Mouse (Mus musculus) neural tube, embryonic 10.5 days (tissue): ENCODE measurements around the gene Lmbr1.

Source experiments
- DNase-seq: peaks from one replicate; pipeline ENCODE4 v3.0.0-alpha.2; 2017; ENCODE audit warnings: low spot score; ENCODE audit errors: extremely low spot score

The Lmbr1 gene

GRCm38 (mm10) chr5:29253876-29254275 lies 124.3 kb downstream of the Lmbr1 start:
- no peak for DNase-seq

- no peak for DNase-seq
Measured at GRCm38 (mm10) chr5:29251496-29251873, 126.7 kb downstream of the Lmbr1 start.

- no peak for DNase-seq
Measured at GRCm38 (mm10) chr5:29250795-29251495, 127.2 kb downstream of the Lmbr1 start.

GRCm38 (mm10) chr5:29244769-29245168 lies 133.4 kb downstream of the Lmbr1 start:
- DNase-seq = no peak

GRCm38 (mm10) chr5:29238379-29238778 lies 139.8 kb downstream of the Lmbr1 start:
- DNase-seq = no peak

- no peak for DNase-seq
Measured at GRCm38 (mm10) chr5:29230481-29230880, 147.7 kb downstream of the Lmbr1 start.

GRCm38 (mm10) chr5:29224089-29224488 lies 154.1 kb downstream of the Lmbr1 start:
- DNase-seq = no peak

GRCm38 (mm10) chr5:29217997-29218396 lies 160.2 kb downstream of the Lmbr1 start:
- no peak for DNase-seq

GRCm38 (mm10) chr5:29211980-29212555 lies 166.1 kb downstream of the Lmbr1 start:
- DNase-seq = no peak

GRCm38 (mm10) chr5:29205690-29206089 lies 172.5 kb downstream of the Lmbr1 start:
- no peak for DNase-seq

GRCm38 (mm10) chr5:29199868-29200267 lies 178.3 kb downstream of the Lmbr1 start:
- DNase-seq = no peak

GRCm38 (mm10) chr5:29198960-29199488 lies 179.2 kb downstream of the Lmbr1 start:
- no peak for DNase-seq

- no peak for DNase-seq
Measured at GRCm38 (mm10) chr5:29197187-29197586, 181.0 kb downstream of the Lmbr1 start.

- DNase-seq = no peak
Measured at GRCm38 (mm10) chr5:29196264-29196658, 181.9 kb downstream of the Lmbr1 start.

- peak; percentile 94 for DNase-seq
Measured at GRCm38 (mm10) chr5:29195570-29196263, 182.5 kb downstream of the Lmbr1 start, which contains the start of gene Rnf32. Gene Rnf32, plus strand, starts transcription at chr5:29195992.

GRCm38 (mm10) chr5:29195231-29195569 lies 183.0 kb downstream of the Lmbr1 start:
- no peak for DNase-seq

GRCm38 (mm10) chr5:29186798-29187197 lies 191.4 kb downstream of the Lmbr1 start:
- no peak for DNase-seq
